Mouse (Mus musculus): ENCODE results near the gene Ugt1a5.
"Not testable (repeated sequence)": the region's sequence is repeated elsewhere in the genome, so short reads cannot be mapped to it uniquely, and the experiment has no call there.

Ugt1a5 gene

DNA sequence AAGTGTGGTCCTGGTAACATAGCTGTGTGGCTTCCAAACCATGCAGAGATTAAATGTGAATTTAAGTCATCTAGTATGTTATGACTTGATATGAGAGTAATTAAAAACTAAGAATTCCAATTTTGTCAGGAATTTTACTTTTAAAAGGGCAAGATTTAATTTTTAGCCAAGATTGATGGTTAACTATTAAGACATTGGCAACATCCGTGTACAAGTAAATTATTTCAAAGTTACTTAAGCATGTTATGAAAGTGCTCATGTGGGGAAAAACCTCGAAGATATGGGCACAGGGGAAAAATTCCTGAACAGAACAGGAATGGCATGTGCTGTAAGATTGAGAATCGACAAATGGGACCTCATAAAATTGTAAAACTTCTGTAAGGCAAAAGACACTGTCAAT, 31.6 kb downstream of the Ugt1a5 start:
- DNase-seq (ENCODE audit: low read depth, low spot score) = no peak

DNA sequence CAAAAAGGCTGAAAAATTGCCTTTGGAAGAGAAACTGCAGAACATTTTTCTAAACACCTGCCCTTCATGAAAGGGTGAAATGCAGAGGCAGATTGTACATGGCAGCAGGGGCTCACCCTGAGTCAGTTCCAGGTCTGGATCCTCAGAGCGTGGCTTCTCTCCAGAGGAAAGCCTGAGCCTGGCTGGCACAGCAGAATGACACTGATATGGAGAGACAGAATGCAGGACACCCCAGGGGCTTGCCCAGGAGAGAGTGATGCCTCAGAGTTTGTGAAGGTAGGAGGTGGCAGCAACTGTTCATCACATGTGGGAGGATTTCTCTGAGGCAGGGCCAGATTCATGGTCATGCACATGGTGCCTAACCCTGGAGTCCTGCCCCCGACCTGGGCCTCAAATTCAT, 34.2 kb downstream of the Ugt1a5 start:
- DNase-seq (ENCODE audit: low read depth, low spot score) = no peak

DNA sequence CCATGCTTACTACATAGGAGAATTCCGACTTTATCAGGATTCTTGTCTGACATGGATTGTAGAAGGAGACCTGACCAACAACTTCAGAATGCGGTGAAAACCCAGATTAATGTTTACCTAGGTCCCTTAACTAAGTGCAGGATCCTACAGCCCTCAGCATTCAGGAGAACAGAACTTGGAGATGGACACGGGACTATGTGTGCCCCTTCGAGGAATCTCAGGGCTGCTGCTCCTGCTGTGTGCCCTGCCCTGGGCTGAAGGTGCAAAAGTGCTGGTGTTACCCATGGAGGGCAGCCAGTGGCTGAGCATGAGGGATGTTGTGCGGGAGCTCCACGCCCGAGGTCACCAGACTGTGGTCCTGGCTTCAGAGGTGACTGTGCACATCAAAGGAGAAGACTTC, 34.6 kb downstream of the Ugt1a5 start, which contains the start of gene Ugt1a2:
Ugt1a2 (plus strand) TSS at position 146 of the 400 bp plus-strand sequence.
- no peak for DNase-seq (ENCODE audit: low read depth, low spot score)

DNA sequence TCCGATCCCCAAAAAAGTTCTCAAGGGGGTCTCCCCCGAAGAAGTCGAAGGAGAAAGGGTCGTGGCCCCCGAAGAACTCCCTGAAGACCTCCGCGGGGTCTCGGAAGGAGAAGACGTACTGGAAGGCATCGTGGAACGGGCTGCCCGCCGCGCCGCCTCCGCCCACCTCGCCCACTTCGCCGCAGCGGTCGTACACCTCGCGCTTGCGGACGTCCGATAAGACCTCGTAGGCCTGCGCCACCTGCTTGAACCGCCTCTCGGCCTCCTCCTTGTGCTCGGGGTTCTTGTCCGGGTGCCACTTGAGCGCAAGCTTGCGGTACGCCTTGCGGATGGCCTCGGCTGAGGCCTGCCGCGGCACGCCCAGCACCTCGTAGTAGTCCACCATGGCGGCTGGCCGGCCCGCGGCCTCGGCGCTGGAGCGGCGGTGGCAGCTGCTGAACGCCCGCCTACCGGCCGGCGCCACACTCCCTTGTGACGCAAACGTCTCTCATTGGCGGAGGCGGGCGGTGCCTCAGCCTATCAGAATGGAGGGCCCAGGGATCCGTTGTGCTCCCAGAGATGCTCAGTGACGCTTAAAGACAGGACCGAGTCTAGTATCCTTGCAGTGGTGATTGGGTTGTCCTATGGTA, 39.6 kb downstream of the Ugt1a5 start, which contains the start of gene Dnajb3:
Dnajb3 (minus strand) TSS at position 489 of the 629 bp plus-strand sequence.
- no peak for DNase-seq (ENCODE audit: low read depth, low spot score)

DNA sequence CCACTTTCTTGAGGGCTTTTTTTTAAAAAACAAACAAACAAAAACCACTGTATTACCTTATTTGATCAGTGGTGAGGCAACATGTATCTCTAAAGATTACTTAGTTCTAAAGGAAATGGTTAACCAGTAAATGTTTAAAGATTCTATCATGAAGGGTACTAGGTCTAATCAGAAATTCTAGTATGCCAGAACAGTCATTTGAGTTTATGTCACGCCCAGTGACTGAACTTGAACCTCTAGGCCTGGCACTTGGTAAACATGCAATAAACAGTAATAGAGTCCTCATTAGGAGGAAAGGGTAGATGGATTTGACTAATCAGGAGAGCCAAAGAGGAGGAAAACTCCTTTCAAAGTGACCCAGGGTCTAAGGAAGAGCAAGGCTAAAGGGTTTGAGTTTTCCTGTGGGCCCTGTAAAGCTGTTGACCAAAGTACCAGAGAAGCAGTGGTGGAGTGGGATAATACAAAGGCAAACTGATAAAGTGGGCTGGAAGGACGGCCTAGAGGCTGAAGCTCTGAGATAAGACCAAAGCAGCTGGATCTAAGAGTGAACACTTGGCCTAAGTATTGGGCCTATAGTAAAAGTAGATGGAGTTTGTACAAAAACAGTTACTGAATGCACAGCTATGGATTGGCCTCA, 41.1 kb downstream of the Ugt1a5 start:
- no peak for DNase-seq (ENCODE audit: low read depth, low spot score)

DNA sequence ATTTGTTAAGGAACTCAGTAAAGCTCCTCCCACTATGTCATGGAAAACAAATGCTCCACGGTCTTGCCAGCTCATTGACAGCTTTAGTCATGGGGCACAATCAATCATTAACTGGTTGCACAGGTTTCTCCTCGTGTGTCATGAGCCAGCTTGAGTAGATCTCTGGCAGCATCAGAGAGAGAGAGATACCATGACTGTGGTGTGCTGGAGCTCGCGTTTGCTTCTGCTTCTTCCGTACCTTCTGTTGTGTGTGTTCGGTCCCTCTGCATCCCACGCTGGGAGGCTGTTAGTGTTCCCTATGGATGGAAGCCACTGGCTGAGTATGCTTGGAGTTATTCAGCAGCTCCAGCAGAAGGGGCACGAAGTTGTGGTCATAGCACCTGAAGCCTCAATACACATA, 46.0 kb downstream of the Ugt1a5 start, which contains the start of gene Ugt1a1:
Ugt1a1 (plus strand) TSS at position 148 of the 400 bp plus-strand sequence.
- DNase-seq (ENCODE audit: low read depth, low spot score) = no peak

DNA sequence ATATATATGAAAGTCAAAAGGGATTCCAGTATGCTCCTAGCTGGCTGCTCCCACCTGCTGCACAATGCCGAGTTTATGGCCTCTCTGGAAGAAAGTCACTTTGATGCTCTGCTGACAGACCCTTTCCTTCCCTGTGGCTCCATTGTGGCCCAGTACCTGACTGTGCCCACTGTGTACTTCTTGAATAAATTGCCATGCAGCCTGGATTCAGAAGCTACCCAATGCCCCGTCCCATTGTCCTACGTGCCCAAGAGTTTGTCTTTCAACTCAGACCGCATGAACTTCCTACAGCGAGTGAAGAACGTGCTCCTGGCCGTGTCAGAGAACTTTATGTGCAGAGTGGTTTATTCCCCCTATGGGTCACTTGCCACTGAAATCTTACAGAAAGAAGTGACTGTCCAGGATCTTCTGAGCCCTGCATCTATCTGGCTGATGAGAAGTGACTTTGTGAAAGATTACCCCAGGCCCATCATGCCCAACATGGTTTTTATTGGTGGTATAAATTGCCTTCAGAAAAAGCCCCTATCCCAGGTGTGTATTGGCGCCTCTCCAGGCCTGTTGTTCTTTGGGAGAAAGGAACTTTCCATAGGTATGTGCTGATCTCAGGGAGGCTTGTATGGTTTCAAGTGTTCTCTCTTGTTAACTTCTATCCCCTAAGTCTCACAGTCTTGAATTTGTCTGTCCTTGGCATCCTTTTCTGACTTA, 46.7 kb downstream of the Ugt1a5 start:
- DNase-seq (ENCODE audit: low read depth, low spot score) = no peak

DNA sequence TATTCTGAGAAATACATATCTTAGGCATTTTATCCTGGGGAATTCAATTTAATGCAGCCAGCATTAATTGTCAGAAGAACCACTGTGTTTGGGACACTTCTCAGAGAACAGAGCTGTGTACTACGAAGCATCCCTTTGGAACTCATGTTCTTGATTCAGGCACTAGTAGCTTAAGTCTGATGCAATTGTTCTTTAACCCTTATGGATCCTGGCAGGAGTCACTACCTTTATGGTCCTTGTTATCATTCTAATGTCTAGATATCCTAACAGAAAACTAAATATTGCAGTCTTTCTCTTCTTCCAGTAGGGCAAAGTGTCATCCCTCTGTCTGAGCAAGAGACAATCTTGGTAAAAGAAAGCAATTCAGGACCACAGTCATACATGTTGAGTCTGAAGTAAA, 47.2 kb downstream of the Ugt1a5 start:
- no peak for DNase-seq (ENCODE audit: low read depth, low spot score)

DNA sequence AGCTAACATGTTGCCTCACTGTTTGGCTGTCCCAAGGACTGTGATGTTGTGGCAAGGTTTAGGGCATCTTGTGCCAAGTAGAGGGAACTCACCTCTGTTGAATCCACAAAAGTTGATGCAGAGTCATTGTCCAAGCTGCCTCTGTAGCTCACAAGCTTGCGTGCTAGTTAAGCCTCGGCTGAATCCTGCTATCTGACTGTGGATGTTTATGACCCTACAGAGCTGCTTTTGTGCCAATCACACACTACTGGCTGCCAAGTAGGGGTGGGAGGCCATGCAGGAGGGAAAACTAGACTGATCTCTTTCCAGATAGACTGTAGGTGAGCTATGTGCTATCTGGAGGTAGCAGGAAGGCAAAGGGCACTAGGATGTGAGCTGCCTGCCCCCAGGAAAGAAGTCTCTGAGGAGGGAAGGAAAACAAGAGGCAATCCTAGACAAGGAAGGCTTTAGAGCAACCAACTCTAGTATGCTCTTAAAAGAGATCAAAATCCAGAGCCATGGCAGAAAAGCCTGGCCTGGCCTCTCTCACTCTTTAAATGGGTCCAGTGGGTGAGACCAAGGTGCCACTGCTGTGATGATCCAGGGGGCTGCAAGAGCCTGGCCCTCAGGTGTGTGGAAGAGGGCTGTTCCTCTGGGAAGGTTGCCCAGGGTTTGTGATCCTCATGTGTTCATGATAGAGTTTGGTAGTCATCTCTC, 48.1 kb downstream of the Ugt1a5 start:
- no peak for DNase-seq (ENCODE audit: low read depth, low spot score)

DNA sequence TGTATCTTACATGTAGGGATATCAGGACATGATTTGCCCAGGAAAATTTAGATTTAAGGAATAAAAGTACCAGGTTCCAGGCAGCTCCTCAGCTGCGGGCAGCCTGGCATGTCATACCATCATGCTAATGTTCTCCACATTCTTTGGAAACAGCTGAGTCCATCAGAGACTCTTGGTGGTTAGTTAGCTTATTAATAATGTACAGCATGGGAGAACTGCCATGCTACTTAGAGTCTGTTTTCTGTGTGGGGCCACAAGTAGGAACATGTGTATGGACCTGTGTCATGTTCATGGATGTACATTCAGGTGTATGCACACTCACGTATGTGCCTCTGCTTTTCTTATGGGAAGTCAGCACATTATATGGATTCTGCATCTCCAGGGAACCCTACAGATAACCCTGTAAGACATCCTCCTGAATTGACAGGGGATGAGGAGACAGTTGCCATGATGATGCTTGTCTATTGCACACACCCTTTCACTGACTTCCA, 48.7 kb downstream of the Ugt1a5 start:
- DNase-seq (ENCODE audit: low read depth, low spot score) = no peak

DNA sequence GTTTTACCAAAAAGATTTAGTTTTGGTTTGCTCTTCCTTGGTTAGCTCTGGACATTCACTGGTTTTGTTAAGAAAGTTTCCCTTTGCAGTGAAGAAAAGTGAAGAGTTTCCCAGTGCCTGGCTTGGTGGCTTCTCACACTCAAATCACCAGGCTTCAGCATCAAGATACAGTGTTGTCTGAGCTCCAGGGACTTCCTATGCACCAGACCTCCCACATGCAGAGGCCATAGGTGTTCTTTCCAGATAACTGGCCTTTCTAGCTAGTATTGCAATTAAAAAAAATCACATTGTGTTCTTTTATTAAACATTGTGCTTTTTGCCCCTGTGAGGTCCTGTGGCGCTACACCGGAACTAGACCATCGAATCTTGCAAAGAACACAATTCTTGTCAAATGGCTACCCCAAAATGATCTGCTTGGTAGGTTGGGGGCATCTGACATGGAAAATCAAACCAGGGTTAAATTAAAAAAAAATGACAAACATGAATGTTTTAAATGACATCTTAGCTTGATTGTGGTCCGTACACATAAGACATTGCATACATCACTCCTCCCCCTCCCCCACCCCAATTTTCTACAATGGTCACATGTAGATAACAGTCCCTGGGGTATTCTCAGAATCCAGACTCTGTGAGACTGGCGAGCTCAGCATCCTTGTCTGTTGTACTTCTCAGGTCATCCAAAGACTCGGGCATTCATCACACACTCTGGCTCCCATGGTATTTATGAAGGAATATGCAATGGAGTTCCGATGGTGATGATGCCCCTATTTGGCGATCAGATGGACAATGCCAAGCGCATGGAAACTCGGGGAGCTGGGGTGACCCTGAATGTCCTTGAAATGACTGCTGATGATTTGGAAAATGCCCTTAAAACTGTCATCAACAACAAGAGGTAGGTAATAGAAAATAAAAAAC, 49.9 kb downstream of the Ugt1a5 start:
- no peak for DNase-seq (ENCODE audit: low read depth, low spot score)

DNA sequence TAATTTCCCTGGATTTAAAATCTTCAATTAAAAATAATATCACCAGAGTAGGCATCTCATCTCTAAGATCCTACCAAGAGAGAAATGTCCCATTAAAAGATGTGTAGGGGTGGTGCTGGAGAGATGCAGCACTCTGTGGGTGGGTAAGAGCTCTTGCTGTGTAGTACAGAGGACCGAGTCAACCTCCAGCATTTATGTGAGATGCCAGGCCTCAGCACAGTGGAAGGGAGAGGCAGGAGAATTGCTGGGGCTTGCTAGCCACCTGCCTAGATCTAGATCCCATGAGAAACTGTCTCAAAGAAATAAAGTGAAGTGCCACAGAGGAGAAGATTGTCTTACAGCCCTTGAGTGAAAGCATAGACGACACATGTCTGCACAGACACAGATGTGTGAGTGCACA, 50.7 kb downstream of the Ugt1a5 start:
- DNase-seq (ENCODE audit: low read depth, low spot score) = no peak

DNA sequence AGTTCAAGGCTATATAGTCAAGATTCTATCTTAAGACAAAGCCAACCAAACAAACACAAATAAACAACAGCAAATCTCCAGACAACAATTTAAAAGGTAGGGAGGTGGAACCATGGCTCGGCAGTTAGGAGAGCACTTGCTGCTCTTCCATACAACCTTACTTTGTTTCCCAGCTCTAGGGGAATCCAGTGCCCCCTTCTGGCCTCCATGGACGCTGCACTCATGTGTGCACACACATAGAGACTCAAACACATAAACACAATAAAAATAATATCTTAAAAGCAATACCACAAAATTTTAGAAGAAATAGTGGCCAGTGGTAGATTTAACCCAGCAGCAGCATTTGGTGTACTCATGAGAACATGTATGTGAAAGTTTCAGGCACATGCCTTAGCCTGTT, 51.3 kb downstream of the Ugt1a5 start:
- no peak for DNase-seq (ENCODE audit: low read depth, low spot score)

DNA sequence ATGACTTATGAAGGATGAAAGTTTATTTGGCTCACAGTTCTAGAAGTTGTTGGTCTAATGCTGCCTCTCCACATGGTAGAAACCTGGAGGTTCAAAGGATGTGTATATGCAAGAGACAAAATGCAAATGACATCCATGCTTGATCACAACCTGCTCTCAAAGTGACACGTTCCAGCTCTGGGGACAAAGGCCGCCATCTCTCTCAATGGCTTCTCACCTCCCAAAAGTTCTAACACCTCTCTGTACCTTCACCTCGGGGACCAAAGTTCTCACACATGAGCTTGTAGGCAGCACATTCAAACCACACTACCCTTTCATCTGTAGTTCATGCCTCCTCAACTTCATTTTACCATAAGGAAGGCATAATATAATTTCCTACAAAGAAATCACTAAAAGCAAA, 51.8 kb downstream of the Ugt1a5 start:
- peak; percentile 4 for DNase-seq (ENCODE audit: low read depth, low spot score)

DNA sequence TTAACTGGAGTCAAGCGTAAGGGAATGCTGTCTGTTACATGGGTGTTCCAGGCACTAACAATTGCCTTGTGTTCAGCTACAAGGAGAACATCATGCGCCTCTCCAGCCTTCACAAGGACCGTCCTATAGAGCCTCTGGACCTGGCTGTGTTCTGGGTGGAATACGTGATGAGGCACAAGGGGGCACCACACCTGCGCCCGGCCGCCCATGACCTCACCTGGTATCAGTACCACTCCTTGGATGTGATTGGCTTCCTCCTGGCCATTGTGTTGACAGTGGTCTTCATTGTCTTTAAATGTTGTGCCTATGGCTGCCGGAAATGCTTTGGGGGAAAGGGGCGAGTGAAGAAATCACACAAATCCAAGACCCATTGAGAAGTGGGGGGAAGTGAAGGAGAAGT, 52.2 kb downstream of the Ugt1a5 start:
- peak; percentile 5 for DNase-seq (ENCODE audit: low read depth, low spot score)

DNA sequence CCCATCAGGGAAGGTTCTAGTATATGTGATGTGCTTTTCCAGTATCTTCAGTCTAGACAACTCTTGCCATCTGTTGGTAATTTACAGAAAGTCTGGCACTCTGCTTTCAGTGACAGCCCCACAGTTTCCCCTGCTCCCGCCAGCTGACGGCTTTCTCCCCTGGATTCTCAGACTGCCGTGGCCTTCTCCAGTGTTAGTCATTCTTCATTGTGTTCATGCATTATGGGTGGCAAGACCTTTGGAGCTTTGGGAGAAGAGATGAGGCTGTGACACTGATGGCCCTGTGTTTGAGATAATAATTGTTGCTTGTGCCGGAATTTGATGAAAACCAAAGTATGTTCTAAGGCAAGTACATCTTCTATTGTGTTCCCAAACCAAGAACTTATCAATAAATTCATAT, 52.8 kb downstream of the Ugt1a5 start:
- DNase-seq (ENCODE audit: low read depth, low spot score) = no peak

DNA sequence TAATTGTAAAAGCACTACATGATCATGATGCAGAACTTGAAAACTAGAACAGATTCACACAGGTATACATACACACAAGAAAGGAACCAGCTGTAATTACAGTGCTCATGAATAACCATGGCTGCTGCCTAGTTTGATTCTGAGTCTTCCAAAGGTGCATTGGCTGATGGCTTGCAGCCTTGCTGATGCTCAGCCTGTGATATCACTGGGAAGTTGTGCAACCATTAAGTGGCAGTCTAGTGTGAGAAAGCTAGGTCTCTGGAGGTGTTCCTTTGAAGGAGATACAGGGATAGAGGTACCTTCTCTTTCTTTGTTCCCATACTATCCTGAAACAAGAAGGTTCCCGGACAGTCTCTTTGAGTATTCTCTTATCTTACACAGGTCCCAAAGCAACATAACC, 53.2 kb downstream of the Ugt1a5 start:
- DNase-seq (ENCODE audit: low read depth, low spot score) = no peak

DNA sequence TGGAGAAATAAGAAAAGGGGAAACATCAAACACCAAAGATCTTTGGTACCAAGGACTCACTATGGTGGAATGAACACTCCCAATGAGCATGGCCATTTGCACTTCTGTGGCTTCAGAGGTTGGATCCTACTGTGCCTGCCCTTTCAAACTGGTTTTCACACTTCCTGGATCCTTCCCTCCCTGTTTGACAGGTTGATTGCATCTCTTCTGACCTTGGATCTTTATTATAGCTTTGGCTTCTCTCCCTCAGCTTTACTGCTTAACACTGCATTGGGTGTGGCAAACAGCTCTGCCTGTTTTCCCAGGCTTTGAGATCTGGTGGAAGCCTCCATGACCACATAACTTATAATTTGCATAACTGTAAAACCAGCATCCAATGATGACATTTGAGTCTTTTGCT, 54.5 kb downstream of the Ugt1a5 start:
- DNase-seq (ENCODE audit: low read depth, low spot score) = no peak

DNA sequence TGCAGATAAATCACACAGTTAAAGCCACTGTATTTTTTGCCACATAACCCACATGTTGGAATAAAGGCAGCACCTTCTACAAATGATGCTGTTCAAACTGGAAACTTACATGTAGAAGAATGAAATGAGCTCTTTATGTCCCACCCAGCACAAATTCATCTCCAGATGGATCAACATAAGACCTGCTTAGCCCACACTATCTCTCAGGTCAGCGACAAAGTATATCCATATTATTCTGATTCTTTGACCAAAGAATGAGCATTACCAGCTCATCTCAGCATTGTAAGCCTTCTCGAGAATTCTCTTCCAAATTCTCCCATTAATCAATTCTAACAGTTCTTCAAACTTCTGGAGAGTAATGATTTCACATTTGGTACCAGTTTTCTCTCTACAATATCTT, 56.4 kb downstream of the Ugt1a5 start:
- DNase-seq (ENCODE audit: low read depth, low spot score) = no peak

DNA sequence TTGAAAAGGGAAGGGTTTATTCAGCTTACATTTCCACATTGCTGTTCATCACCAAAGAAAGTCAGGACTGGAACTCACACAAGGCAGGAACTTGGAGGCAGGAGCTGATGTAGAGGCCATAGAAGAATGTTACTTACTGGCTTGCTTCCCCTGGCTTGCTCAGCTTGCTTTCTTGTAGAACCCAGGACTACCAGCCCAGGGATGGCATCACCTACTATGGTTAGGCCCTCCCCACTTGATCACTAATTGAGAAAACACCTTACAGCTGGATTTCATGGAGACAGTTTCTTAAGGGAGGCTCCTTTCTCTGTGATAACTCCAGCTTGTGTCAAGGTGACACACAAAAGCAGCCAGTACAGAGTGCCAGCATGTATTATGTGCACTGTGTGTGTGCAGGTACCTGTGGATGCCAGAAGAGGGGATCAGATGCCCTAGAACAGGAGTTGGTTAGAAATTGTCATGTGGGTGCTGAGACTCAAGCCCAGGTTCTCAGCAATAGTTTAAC, 57.3 kb downstream of the Ugt1a5 start:
- not testable (repeated sequence) for DNase-seq (ENCODE audit: low read depth, low spot score)

DNA sequence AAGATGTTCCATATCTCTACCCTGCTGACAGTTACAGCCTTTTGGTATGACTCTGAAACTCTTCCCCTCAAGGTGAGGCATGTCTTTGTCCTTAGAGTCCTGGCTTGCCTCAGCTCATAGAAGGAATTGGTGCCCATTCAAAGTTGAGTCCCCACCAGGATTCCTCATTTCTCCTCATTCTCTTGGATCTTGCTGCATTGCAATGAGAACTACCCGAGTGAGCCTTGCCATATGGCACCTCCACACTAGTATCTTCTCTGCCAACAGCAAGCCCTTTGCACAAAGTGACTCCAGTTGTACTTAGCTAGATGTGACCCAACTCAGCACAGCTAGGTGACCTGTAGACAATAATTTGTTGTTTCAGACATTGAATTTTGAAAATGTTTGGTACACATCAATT, 57.8 kb downstream of the Ugt1a5 start:
- DNase-seq (ENCODE audit: low read depth, low spot score) = no peak
